Mouse (Mus musculus) urinary bladder, postnatal 4 days (tissue): ENCODE results near the gene Ralgps1.
"Not testable (repeated sequence)": the region's sequence is repeated elsewhere in the genome, so short reads cannot be mapped to it uniquely, and the experiment has no call there.

ENCODE experiments used
- DNase-seq, 2 experiments: peaks; one replicate each; pipeline ENCODE4 v3.0.0; 2021 to 2022; ENCODE audit warnings: low spot score in 2 of 2

Gene Ralgps1

DNA sequence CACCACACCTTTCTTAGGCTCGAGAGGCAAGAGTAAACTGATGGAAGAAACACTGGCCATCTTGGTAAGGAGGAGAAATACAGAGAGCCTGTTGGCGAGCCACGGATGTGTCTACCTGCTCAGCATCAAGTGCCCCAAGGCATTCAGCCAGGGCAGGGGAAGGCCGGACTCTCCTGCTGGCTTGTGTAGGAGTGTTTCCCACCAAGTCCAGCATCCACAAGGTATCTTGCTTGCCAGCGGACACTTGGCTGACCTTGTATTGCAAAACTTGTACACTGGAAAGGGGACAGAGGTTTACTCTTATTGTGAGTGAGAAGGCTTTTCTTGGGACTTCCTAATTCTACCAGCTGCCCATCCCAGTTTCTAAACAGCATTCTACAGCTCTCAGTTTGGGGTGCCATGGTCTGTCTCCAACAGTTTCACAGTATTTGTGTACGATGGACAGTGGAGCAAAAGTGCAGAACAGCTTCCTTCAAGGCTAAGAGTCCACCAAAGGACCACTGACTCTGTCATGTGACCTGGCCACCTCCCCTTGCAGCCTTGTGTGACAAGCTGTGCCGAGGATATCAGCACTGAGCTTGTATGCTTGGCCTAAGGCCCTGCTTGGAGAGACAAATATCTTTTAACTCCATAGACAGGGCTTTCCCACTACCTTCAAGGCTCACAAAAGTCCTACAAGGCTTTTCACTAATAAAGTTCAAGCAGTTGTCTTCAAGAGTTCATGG, 236.4 kb downstream of the Ralgps1 start:
- DNase-seq: peak in 1 of 2 experiments; percentile 56

DNA sequence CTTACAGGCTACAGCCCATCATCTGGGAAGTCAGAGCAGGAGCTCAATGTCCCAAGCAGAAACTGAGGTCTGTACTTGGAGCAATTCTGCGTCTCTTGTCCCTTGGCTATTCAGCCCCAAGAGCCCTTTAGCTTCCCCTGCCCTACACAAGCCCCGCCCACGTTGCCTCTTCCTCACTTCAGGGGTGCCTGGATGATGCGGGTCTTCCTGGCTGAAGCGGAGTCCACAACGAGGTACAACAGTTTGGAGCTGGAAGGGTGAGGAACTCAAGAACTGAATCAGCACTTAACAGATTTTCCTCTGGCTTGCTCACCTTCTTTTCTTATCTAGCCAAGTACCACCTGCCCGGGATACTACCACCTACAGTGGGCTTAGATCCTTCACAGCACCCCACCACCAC, 239.0 kb downstream of the Ralgps1 start:
- peak in 1 of 2 experiments; percentile 58 for DNase-seq

DNA sequence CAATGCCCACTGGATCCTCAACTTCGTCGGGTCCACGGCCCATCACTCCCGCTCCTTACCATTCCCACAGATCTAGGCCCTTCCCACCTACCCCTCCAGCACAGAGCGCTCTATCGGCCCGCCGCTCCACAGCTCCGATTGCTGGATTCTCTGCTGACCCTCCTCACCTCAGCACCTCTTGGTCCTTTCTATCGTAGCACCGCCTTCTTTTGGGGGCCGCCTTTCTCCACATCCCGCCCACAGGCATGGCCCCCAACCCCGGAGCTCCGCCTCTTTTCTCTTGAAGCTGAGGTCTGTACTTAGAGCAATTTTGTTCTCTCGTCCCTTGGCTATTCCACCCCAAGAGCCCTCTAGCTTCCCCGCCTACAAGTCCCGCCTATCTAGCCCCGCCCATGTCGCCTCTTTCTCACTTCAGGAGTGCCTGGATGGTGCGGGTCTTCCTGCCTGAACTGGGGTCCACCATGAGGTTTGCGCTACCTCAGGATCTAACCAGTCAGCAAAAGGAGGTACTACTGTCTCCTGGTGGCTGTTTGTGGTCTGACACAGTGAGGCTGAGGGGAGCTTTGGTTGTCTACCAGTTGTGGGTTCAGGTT, 239.7 kb downstream of the Ralgps1 start, which contains the start of gene Garnl3:
TSS of gene Garnl3 (minus strand) at position 155 of the 593 bp plus-strand sequence.
- peak; percentile 68 to 74 for DNase-seq

DNA sequence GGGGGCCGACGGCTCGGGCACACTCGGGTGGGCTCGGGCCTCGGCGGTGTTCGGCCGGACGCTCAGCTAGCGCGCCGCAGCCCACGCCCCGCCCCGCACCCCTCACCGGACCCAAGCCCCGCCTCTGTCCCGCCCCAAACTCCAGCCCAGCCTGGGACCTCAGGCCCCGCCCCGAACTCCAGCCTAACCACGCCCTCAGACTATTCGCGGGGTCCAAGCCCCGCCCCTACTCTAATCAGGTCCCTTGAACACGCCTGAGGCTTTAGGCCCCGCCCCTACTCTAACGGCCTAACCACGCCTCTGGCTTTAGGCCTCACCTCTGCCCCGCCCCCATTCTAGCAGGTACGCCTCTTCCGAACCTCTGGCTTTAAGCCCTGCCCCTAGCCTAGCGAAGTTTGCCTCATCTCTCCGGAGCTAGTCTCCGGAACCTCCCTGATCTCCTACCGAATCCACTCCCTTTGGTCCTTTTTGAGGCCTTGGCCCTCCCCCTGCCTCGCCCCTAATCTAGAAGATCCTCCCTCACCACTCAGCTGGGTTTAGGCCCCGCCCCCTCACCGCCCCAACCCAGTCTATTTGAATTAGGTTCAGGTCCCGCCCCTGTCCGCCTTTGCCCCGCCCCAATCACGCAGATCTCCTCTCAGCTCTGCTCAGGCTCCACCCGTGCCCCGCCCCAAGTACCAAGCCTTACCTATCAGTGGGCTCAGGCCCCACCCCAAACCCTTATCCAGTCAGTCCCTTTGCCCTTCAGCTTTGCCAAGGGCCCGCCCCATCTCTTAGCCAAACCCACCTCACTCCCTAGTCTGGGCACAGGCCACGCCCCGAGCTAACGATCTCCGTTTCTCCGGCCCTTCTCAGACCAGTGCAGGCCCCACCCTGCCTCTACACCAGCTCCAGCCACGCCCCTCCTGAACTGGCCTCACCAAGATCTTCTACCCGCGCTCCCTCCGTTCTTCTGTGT, 240.5 kb downstream of the Ralgps1 start:
- DNase-seq: peak; percentile 96 to 98

DNA sequence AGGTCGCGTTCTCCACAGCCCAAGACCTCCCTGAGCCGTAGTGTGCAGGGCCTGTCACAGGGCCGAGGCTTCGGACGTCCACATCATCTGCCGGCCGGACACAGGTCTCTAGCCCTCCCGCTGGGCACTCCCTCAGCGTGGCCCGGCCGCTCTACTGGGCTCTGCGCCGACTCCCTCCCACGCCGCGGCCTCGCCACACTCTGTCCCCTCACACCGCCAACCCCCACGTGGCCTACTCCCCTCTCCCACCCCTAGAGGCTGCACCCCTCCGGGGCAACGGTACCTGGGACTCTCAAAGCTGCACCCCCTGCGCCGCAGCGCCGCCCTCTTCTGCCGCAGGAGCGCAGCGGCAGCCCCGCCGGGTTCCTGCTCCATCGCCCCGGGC, 241.2 kb downstream of the Ralgps1 start:
- DNase-seq: no peak

DNA sequence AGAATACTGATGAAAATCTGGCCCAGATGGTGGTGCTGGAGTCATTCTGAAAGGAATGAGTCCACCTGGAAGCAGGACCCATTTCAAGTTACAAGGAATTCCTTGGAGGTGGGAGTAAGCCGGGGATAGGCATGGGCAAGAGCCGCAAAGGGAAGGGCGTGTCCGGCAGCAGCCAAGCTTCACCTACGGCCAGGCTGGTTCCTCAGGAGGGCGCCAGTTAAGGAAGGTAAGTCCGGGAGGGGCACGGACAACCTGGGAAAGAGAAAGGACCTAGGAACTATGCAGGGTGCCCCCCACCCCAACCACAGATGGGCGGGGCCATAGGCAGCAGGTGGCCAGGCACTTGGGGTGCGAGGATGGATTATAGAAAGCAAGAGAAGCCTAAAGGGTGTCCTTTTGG, 241.6 kb downstream of the Ralgps1 start:
- peak in 1 of 2 experiments; percentile 57 for DNase-seq

DNA sequence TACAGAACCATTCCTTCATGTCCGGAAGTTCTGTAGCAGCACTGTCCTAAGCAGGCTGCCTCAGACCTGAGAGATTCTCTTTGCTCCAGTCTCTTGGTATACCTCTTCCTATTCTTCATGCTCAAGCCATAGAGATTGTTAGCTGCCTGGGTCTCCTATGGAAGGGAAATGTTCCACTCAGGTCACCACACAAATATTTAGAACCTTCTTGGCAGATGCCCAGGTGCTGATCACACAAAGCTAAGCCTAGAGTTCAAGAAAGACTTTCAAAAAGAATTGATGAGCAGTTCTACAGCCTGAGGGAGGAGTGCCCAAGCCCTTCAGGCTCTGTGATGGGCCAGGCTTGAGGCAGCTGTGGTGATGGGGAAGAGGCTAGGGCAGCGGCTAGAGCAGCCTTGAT, 242.3 kb downstream of the Ralgps1 start:
- peak in 1 of 2 experiments; percentile 43 for DNase-seq

DNA sequence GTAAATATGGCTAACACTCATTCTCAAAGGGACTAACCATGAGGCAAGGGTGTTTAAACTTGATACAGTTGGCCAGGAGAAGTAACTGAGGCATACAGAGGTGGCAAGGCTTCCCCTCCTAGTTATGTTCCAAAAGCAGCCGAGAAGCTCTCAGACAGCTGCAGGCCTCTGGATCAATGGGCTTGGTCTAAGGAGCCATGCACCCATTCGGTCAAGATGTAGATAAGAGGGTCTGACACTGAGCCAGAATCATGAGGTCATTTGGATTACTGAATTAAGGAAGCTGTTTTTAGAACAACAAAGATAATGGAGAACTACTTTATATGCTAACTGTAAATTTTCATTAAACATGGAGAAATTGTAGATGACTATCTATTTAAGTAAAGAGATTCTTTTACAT, 244.0 kb downstream of the Ralgps1 start:
- peak in 1 of 2 experiments; percentile 47 for DNase-seq

DNA sequence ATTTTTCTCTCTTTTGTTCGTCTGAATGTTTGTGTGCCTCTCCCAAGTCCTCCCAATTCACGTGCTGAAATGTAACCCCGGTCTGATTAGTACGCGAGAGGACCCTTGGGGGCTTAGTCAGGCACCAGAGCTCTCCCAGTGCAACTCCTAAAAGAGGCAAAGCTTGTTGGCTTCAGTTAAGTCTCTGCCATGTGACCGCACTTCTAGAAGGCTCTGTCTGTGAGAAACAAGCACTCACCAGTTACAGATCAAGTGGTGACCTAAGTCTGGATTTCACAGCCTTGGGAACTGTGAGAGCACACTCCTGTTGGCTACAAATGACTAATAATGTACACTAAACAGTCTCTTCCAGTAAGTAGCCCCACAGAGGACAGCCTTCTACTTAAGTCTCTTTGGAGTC, 248.4 kb downstream of the Ralgps1 start:
- DNase-seq: no peak

DNA sequence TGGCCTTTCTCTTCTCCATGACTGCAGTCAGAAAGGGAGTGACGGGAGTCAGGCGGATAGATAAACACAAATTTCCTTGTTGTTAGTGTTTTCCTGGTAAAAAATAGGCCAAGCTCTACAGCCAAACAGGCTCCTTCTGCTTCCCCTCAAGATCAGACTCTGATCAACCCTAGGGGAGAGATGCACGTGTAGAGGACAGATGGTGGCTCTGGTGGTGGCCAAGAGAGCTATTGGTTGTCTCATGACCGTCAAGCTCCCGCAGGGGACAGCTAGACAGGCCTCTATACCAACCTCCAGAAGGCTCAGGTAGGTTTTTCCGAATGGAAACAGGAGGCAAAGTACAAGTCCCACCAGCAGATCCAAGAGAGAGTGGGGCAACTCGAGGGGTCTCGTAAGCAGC, 270.8 kb downstream of the Ralgps1 start:
- DNase-seq: peak in 1 of 2 experiments; percentile 22

DNA sequence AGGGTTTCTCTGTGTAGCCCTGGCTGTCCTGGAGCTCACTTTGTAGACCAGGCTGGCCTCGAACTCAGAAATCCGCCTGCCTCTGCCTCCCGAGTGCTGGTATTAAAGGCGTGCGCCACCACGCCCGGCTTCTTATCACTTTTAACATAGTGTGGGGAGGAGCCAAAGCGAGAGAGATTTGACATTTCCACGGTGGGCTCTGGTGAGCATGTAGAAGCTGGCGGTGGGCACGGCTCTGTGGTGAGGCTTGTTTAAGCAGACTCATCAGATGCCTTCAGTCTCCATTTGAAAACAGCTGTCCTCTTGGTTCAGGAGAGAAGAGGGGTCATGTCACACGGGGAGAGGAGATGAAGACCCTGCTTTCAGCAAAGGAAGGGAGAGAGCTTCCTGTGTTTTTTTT, 274.0 kb downstream of the Ralgps1 start:
- peak in 1 of 2 experiments; percentile 50 for DNase-seq

DNA sequence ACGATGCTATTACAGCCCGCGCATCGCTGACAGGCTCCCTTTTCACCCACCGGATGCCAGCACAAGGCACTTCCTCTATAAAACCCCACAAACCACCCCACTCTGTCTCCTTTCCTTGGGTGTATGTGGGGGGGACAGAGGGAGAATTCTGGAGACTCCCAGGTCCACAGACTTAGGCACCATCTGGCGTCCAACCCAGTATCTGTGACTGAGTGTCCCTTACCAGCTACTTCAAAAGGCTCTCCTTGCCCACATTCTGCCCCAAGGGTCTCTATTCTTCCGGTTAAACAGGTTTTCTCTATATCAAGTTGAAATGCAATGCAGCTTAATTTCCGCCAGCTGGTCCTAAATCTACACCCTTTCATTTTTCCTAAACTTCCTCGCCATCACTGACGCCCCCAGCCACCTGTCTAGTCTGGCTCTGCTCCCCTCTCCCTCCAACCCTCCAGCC, 276.0 kb downstream of the Ralgps1 start:
- DNase-seq: no peak

DNA sequence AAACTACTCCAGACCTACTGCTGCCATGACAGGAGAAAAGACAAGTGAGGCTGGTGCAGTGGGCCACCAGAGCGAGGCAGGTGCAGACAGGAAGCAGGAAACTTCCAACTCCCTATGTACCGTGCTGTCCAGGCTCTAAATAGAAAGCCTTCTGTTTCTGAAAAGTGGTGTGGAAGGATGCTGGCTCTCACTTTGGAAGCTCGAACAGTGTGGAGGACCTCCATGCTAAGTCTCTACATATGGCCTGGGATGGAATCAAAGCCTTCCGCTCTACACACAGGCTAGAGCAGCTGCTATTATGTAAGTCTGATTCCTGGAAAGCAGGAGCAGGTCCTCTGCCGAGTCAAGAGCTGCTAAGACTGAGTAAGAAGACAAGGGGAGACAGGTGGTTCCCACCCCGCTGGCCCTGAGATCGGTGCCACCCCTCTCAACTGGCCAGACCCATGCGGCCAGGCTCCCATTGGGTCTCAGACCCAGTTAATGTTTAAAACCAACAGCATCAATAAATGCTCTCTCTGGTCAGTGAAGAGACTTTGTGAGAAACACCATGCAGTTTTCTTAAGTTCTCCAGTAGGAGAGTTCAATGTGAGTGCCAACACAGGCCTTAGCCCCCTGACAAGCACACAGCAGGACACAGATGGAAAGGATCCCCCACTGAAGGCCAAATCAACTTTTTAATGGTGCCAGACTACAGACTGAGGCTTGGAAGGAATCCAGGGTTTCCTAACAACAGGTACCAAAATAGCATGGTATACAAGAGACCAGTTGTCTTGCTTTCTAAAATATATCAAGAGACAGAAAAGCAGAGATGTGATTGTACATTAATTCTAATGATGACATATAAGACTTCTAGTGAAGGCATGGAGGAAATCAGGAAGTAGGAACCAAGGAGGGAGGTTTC, 280.4 kb downstream of the Ralgps1 start:
- no peak for DNase-seq

DNA sequence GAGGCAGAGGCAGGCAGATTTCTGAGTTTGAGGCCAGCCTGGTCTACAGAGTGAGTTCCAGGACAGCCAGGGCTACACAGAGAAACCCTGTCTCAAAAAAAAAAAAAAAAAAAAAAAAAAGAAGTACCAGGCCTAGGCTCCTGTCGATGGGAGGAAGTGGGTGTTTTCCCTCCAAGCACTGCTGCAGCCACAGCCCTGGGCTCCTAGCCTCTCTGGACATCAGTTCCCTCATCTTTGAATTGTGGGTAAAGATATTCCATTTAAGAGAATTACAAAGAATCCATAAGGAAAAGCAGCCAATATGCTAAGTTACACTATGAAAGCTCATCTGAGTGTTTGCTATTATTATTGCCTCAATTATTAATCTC, 281.3 kb downstream of the Ralgps1 start:
- DNase-seq: not testable (repeated sequence)

DNA sequence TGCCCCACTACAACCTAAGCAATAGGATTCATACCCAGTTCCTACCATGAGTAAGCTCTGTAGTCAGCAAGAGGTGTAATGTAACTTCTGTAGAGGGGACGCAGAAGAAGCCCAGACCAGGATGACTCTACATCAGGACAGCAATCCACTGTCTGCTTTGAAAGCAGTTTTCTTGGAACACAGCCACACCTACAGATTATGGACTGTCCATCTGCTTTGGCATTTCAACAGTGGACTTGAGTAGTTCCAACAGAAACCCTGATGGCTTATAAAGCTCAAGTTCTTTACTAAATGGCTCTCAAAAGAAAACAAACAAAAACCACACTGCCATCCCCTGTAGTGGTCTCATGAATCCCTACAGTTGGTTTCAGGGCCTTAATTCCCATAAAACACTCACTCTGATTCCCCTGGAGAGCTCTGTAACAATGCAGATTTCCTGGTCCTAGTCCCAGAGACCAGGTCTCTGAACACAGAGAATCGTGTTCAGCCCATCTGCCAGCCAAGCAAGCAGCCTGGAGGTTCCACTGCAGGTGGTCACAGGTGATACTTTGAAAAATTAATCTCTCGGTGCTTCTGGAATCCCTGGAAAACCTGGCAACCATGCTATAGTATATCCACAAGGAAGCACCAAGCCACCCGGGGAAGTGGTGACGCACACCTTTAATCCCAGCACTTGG, 281.8 kb downstream of the Ralgps1 start:
- no peak for DNase-seq

DNA sequence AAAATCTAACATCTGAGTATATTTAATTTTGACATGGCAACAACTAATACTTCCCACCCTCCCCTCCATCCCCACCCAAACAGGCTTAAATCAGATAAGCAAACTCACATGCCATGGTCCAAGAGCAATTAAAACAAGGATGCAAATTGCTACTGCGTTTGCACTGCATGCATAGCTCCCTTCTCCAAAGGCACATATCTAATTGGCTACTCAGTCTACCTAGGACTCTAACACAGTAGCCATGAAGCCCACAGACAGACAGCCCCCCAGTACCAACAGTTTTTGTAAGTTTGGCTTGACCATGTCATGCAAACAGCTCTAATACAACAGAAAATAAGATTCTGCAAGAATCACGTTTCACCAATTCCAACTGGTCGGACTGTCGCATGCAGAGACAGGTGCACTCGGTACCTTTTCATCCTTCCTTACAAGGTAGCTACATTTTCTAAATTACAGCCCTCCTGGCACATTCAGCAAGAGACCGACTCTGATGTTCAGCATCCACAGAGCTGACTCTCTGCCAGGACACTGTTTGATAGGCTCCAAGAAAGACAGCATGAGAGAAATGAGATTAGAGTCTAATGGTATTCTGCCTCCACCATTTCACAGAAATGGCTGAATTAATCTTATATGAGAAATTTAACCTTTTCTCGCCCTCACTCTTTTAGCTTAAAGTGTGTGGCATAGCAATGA, 284.5 kb downstream of the Ralgps1 start:
- no peak for DNase-seq

DNA sequence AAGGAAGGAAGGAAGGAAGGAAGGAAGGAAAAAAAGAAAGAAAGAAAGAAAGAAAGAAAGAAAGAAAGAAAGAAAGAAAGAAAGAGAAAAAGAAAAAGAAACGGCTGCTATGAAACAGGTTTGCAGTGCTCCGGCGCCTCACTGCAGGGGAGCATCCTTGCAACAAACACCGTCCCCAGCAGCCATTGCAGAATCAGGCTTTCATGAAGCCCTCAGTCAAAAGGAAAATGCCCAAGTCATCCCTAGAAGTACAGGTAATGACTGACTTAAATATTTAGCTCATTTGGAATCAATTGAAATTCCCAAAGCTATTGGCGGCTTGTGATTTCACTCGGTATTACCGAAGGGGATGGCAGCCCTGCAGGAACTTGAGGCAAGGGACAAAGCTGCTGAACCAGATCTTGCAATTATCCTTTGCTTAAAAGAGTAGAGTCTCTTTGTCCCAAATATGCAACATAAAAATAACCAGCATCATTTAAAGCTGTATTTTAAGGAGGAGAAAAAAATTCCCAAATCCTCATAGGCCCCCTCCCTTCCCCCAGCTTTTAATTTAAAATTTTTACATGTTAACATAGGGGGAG, 285.2 kb downstream of the Ralgps1 start:
- no peak for DNase-seq

DNA sequence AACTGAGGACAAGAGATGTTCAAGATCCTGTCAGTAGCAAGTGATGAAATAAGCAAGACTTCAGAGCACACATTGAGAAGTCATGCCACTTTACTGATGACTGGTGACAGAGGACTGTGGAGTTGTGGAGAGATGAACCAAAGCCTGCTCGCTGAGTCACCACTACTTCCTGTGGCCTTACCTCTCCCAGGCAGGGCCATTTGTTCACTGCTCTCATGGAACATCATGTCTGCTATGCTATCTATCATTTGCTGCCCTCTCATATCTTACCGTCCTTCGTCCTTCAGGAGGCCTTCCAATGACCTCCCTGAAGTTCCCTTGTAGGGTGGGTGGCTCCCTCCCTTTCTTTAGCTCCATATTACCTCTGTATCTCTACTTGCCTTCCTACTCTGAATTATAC, 287.1 kb downstream of the Ralgps1 start:
- no peak for DNase-seq
